Mouse (Mus musculus): ENCODE results near the gene Dctn3.

The Dctn3 gene

DNA sequence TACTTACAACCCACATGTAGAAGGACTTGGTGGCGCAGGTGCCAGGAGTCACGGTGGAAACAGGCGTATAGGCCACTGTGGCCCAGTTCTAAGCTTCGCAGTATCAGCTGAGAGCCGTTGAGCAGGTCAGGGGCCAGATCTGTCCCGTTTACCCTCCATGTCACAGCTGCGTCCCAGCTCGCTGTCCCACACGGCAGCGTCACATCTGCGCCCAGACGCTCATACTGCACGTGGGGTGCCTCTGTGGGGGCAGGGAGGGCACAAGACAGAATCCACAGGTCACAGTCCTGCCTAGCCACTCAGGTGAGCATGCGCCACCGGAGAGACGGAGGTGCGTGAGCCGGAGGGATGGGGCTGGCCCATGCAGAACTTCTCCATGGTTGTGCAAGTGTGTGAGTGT, 52.1 kb downstream of the Dctn3 start:
- no peak for DNase-seq

- no peak for DNase-seq
These were observed 56.3 kb downstream of the Dctn3 start for GRCm38 (mm10) chr4:41666646-41667045.

- peak; percentile 49 for DNase-seq
These were observed 57.8 kb downstream of the Dctn3 start for GRCm38 (mm10) chr4:41665009-41665675.

All from kidney, postnatal 14 days (tissue).